Mouse (Mus musculus) limb, embryonic 13.5 days (tissue): ENCODE data around the gene Zfp618. TPM values are rescaled to one million over a fixed set of nuclear protein-coding genes. Genes with fewer than 3 reads are reported as not detected.

Experiments
- ATAC-seq: fragments of 200-750 bp; cut with Nextera tagmentation; 2 replicates; pipeline ENCODE4 v1.8.0; 2017; ENCODE audit warnings: low read depth, moderate number of reproducible peaks, moderate TSS enrichment; ENCODE audit not compliant: low FRiP score
- H3K27ac ChIP-seq: fragments of 300-500 bp; sonication (generic); 2 replicates; pipeline ENCODE4 v1.5.1; 2015; ENCODE audit warnings: inconsistent platforms, mild to moderate bottlenecking, moderate library complexity
- H3K27me3 ChIP-seq: fragments of 300-500 bp; sonication (generic); 2 replicates; pipeline ENCODE4 v1.6.1; 2015; ENCODE audit warnings: mild to moderate bottlenecking, inconsistent platforms
- H3K36me3 ChIP-seq: fragments of 300-500 bp; sonication (generic); 2 replicates; pipeline ENCODE4 v1.6.1; 2015; ENCODE audit warnings: inconsistent platforms, mild to moderate bottlenecking, moderate library complexity
- H3K4me1 ChIP-seq: fragments of 300-500 bp; sonication (generic); 2 replicates; pipeline ENCODE4 v1.6.1; 2015; ENCODE audit warnings: inconsistent platforms
- H3K4me2 ChIP-seq: fragments of 300-500 bp; sonication (generic); replicated peaks from 2 replicates; pipeline ENCODE4 v1.6.1; 2015; ENCODE audit warnings: inconsistent platforms, mild to moderate bottlenecking, moderate library complexity
- H3K4me3 ChIP-seq: fragments of 300-500 bp; sonication (generic); 2 replicates; pipeline ENCODE4 v1.5.1; 2015; ENCODE audit warnings: moderate library complexity, mild to moderate bottlenecking, inconsistent platforms
- H3K9ac ChIP-seq: fragments of 300-500 bp; sonication (generic); 2 replicates; pipeline ENCODE4 v1.6.1; 2015; ENCODE audit warnings: mild to moderate bottlenecking, inconsistent platforms
- H3K9me3 ChIP-seq: fragments of 300-500 bp; sonication (generic); 2 replicates; pipeline ENCODE4 v1.6.1; 2016; ENCODE audit warnings: inconsistent platforms
- WGBS: fragments of 180-500 bp; shearing (Covaris S2); methylation state at CpG from one replicate; pipeline ENCODE4 v1.1.7; 2015; 5-methylcytosine and 5-hydroxymethylcytosine counted together
- polyA plus RNA-seq: library from polyadenylated mRNA; unstranded; fragments of >200 nt; fragmentation: Nextera tagmentation; extraction: Ambion mirVana; gene quantifications from 2 replicates; pipeline ENCODE4 v1.2.1, GENCODE M21; 2015

Gene Zfp618
- polyA plus RNA-seq, 1 experiment from 2014 or later = 39.2 TPM

GRCm38 (mm10) chr4:63035991-63036390 lies 70.6 kb downstream of the Zfp618 start:
- 85% methylated on average over 7 of the region's 7 CpGs for WGBS
- Histone ChIP-seq H3K4me3 (no peak overlapping the region), H3K27ac (no peak overlapping the region), H3K27me3 (no peaks in the 10 kb centered on the region), H3K9ac (no peak overlapping the region), H3K9me3 (no peaks in the 10 kb centered on the region), H3K4me1 (peaks cover 87% of the 10 kb centered on the region), H3K4me2 (no peak overlapping the region), H3K36me3 (peaks cover 24% of the 10 kb centered on the region)
- ATAC-seq = no peak

GRCm38 (mm10) chr4:63036790-63037189 lies 71.4 kb downstream of the Zfp618 start:
- Histone ChIP-seq H3K4me3 (no peak overlapping the region), H3K27ac (no peak overlapping the region), H3K4me1 (peaks cover 79% of the 10 kb centered on the region), H3K36me3 (peaks cover 25% of the 10 kb centered on the region), H3K9me3 (no peaks in the 10 kb centered on the region), H3K4me2 (no peak overlapping the region), H3K9ac (no peak overlapping the region), H3K27me3 (no peaks in the 10 kb centered on the region)
- no peak for ATAC-seq
- WGBS = 90% methylated on average over 5 of the region's 5 CpGs

GRCm38 (mm10) chr4:63037555-63037954 lies 72.2 kb downstream of the Zfp618 start:
- H3K36me3 ChIP-seq = peaks cover 25% of the 10 kb centered on the region
- 39% methylated on average over 4 of the region's 4 CpGs for WGBS
- no peak overlapping the region for H3K4me3 ChIP-seq
- H3K4me1 ChIP-seq = peaks cover 72% of the 10 kb centered on the region
- no peak overlapping the region for H3K9ac ChIP-seq
- H3K4me2 ChIP-seq = no peak overlapping the region
- 0 out of 2 replicates have a peak overlapping the region, but pooled peaks have one; percentile 15 for H3K27ac ChIP-seq
- ATAC-seq = no peak
- no peaks in the 10 kb centered on the region for H3K27me3 ChIP-seq
- no peaks in the 10 kb centered on the region for H3K9me3 ChIP-seq

- no peak overlapping the region for H3K4me2 ChIP-seq
- no peaks in the 10 kb centered on the region for H3K9me3 ChIP-seq
- H3K4me1 ChIP-seq = peaks cover 64% of the 10 kb centered on the region
- ATAC-seq = no peak
- no peaks in the 10 kb centered on the region for H3K27me3 ChIP-seq
- no peak overlapping the region for H3K9ac ChIP-seq
- no peak overlapping the region for H3K4me3 ChIP-seq
- peaks cover 25% of the 10 kb centered on the region for H3K36me3 ChIP-seq
- WGBS = 74% methylated on average over 2 of the region's 2 CpGs
- no peak overlapping the region for H3K27ac ChIP-seq
These were observed 72.9 kb downstream of the Zfp618 start for GRCm38 (mm10) chr4:63038265-63038664.

GRCm38 (mm10) chr4:63038937-63039336 lies 73.6 kb downstream of the Zfp618 start:
- Histone ChIP-seq H3K4me3 (no peak overlapping the region), H3K9ac (no peak overlapping the region), H3K36me3 (peaks cover 25% of the 10 kb centered on the region), H3K27me3 (no peaks in the 10 kb centered on the region), H3K9me3 (no peaks in the 10 kb centered on the region), H3K4me1 (peaks cover 58% of the 10 kb centered on the region), H3K4me2 (no peak overlapping the region), H3K27ac (no peak overlapping the region; the same call in 1 of the 2 replicates)
- ATAC-seq = no peak
- 89% methylated on average over 10 of the region's 10 CpGs for WGBS

- WGBS = 78% methylated on average over 3 of the region's 3 CpGs
- no peak overlapping the region for H3K4me2 ChIP-seq
- 0 out of 2 replicates have a peak overlapping the region, but pooled peaks have one; percentile 69 for H3K27ac ChIP-seq
- no peak overlapping the region for H3K4me3 ChIP-seq
- H3K36me3 ChIP-seq = peaks cover 7% of the 10 kb centered on the region; the same call in 1 of the 2 replicates
- ATAC-seq = no peak
- H3K9ac ChIP-seq = no peak overlapping the region
- H3K9me3 ChIP-seq = no peaks in the 10 kb centered on the region
- no peaks in the 10 kb centered on the region for H3K27me3 ChIP-seq
- peaks cover 47% of the 10 kb centered on the region for H3K4me1 ChIP-seq
These were observed 83.2 kb downstream of the Zfp618 start for GRCm38 (mm10) chr4:63048606-63049005.

- no peaks in the 10 kb centered on the region for H3K27me3 ChIP-seq
- H3K36me3 ChIP-seq = peaks cover 9% of the 10 kb centered on the region; the same call in 1 of the 2 replicates
- no peak for ATAC-seq
- no peaks in the 10 kb centered on the region for H3K9me3 ChIP-seq
- no peak overlapping the region for H3K4me2 ChIP-seq
- peaks cover 59% of the 10 kb centered on the region for H3K4me1 ChIP-seq
- H3K4me3 ChIP-seq = no peak overlapping the region
- peak overlapping the region; percentile 69 for H3K27ac ChIP-seq
- no peak overlapping the region for H3K9ac ChIP-seq
These were observed 84.4 kb downstream of the Zfp618 start for GRCm38 (mm10) chr4:63049596-63050318.

- peaks cover 64% of the 10 kb centered on the region for H3K4me1 ChIP-seq
- no peak overlapping the region for H3K9ac ChIP-seq
- peaks cover 9% of the 10 kb centered on the region; the same call in 1 of the 2 replicates for H3K36me3 ChIP-seq
- WGBS = 76% methylated on average over 4 of the region's 4 CpGs
- no peak overlapping the region for H3K4me3 ChIP-seq
- ATAC-seq = no peak
- no peak overlapping the region for H3K4me2 ChIP-seq
- peak overlapping the region; percentile 39; the same call in 1 of the 2 replicates for H3K27ac ChIP-seq
- H3K9me3 ChIP-seq = no peaks in the 10 kb centered on the region
- H3K27me3 ChIP-seq = no peaks in the 10 kb centered on the region
These were observed 84.9 kb downstream of the Zfp618 start for GRCm38 (mm10) chr4:63050319-63050676.

- Histone ChIP-seq H3K36me3 (peaks cover 9% of the 10 kb centered on the region; the same call in 1 of the 2 replicates), H3K4me1 (peaks cover 71% of the 10 kb centered on the region), H3K9me3 (no peaks in the 10 kb centered on the region), H3K4me2 (no peak overlapping the region), H3K4me3 (no peak overlapping the region), H3K9ac (no peak overlapping the region), H3K27me3 (no peaks in the 10 kb centered on the region), H3K27ac (peak overlapping the region; percentile 39; the same call in 1 of the 2 replicates)
- no peak for ATAC-seq
- WGBS = 58% methylated on average over 4 of the region's 4 CpGs
These were observed 85.6 kb downstream of the Zfp618 start for GRCm38 (mm10) chr4:63050949-63051348.

- H3K4me1 ChIP-seq = peaks cover 82% of the 10 kb centered on the region
- ATAC-seq = peak; percentile 52; the same call in 1 of the 2 replicates
- H3K36me3 ChIP-seq = peaks cover 9% of the 10 kb centered on the region; the same call in 1 of the 2 replicates
- no peak overlapping the region for H3K4me2 ChIP-seq
- H3K9ac ChIP-seq = peak overlapping the region; percentile 19; the same call in 1 of the 2 replicates
- peak overlapping the region; percentile 79; the same call in 1 of the 2 replicates for H3K27ac ChIP-seq
- H3K9me3 ChIP-seq = no peaks in the 10 kb centered on the region
- 28% methylated on average over 7 of the region's 7 CpGs for WGBS
- no peak overlapping the region for H3K4me3 ChIP-seq
- H3K27me3 ChIP-seq = no peaks in the 10 kb centered on the region
These were observed 86.7 kb downstream of the Zfp618 start for GRCm38 (mm10) chr4:63051940-63052661.

GRCm38 (mm10) chr4:63052662-63053033 lies 87.3 kb downstream of the Zfp618 start:
- Histone ChIP-seq H3K9me3 (no peaks in the 10 kb centered on the region), H3K9ac (no peak overlapping the region), H3K27ac (peak overlapping the region; percentile 66), H3K36me3 (peaks cover 7% of the 10 kb centered on the region; the same call in 1 of the 2 replicates), H3K4me3 (no peak overlapping the region), H3K4me2 (no peak overlapping the region), H3K4me1 (peaks cover 84% of the 10 kb centered on the region), H3K27me3 (no peaks in the 10 kb centered on the region)
- 42% methylated on average over 2 of the region's 2 CpGs for WGBS
- ATAC-seq = no peak

- no peak; the same call in 1 of the 2 replicates for ATAC-seq
- Histone ChIP-seq H3K36me3 (peaks cover 6% of the 10 kb centered on the region; the same call in 1 of the 2 replicates), H3K9ac (no peak overlapping the region), H3K4me3 (no peak overlapping the region), H3K9me3 (no peaks in the 10 kb centered on the region), H3K4me2 (no peak overlapping the region), H3K27me3 (no peaks in the 10 kb centered on the region), H3K27ac (peak overlapping the region; percentile 78; the same call in 1 of the 2 replicates), H3K4me1 (peaks cover 93% of the 10 kb centered on the region)
- 46% methylated on average over 10 of the region's 10 CpGs for WGBS
These were observed 89.9 kb downstream of the Zfp618 start for GRCm38 (mm10) chr4:63055216-63055745.
